Mouse (Mus musculus) liver, postnatal 0 days (tissue): ENCODE results near the gene Irf2bp2. TPM values are rescaled to one million over a fixed set of nuclear protein-coding genes. Genes with fewer than 3 reads are reported as not detected.
A peak's percentile ranks its signal among the peaks of the same experiment; 100 is the strongest.

Experiments
- ATAC-seq: fragments of 200-750 bp; cut with Nextera tagmentation; 2 replicates; pipeline ENCODE4 v1.8.0; 2017; ENCODE audit warnings: mild to moderate bottlenecking, moderate library complexity
- DNase-seq: peaks from one replicate; pipeline ENCODE4 v3.0.0-alpha.2; 2016
- H3K27ac ChIP-seq: fragments of 300-500 bp; sonication (generic); 2 replicates; pipeline ENCODE4 v1.5.1; 2014; ENCODE audit warnings: antibody characterized with exemption, moderate library complexity, mild to moderate bottlenecking, low read depth
- H3K27me3 ChIP-seq: fragments of 300-500 bp; sonication (generic); 2 replicates; pipeline ENCODE4 v1.6.1; 2014; ENCODE audit warnings: low read length, control low read depth, mixed read lengths; ENCODE audit not compliant: insufficient read depth
- H3K36me3 ChIP-seq: fragments of 300-500 bp; sonication (generic); replicated peaks from 2 replicates; pipeline ENCODE4 v1.6.1; 2014; ENCODE audit warnings: mild to moderate bottlenecking, control low read depth, low read length, moderate library complexity, mixed read lengths; ENCODE audit not compliant: insufficient read depth
- H3K4me1 ChIP-seq: fragments of 300-500 bp; sonication (generic); 2 replicates; pipeline ENCODE4 v1.6.1; 2014; ENCODE audit warnings: antibody characterized with exemption, mild to moderate bottlenecking, control low read depth; ENCODE audit not compliant: insufficient read depth
- H3K4me2 ChIP-seq: fragments of 300-500 bp; sonication (generic); 2 replicates; pipeline ENCODE4 v1.6.1; 2014; ENCODE audit warnings: low read depth, mild to moderate bottlenecking, low read length, moderate library complexity, mixed read lengths
- H3K4me3 ChIP-seq: fragments of 300-500 bp; sonication (generic); 2 replicates; pipeline ENCODE4 v1.5.1; 2014; ENCODE audit warnings: low read depth, low read length
- H3K9ac ChIP-seq: fragments of 300-500 bp; sonication (generic); replicated peaks from 2 replicates; pipeline ENCODE4 v1.6.1; 2014; ENCODE audit warnings: mild to moderate bottlenecking, moderate library complexity
- H3K9me3 ChIP-seq: fragments of 300-500 bp; sonication (generic); 2 replicates; pipeline ENCODE4 v1.6.1; 2016; ENCODE audit warnings: mild to moderate bottlenecking, control low read depth, low read length, mixed read lengths
- CTCF ChIP-seq: sonication (generic); IDR thresholded peaks from 2 replicates; pipeline ENCODE4 v1.5.1; 2016; ENCODE audit warnings: antibody characterized with exemption, low read depth
- EP300 ChIP-seq: IDR thresholded peaks from 2 replicates; pipeline ENCODE4 v1.6.1; 2016; ENCODE audit warnings: antibody characterized with exemption, low read depth, mild to moderate bottlenecking
- WGBS: fragments of 180-500 bp; shearing (Covaris S2); extraction: QIAGEN DNeasy Blood & Tissue Kit; methylation state at CpG from one replicate; pipeline ENCODE4 v1.1.7; 2014; ENCODE audit not compliant: insufficient replicate concordance; 5-methylcytosine and 5-hydroxymethylcytosine counted together
- polyA plus RNA-seq: library from polyadenylated mRNA; unstranded; fragments of >200 nt; fragmentation: Nextera tagmentation; extraction: Ambion mirVana; gene quantifications from 2 replicates; pipeline ENCODE4 v1.2.1, GENCODE M21; 2015

Irf2bp2 gene
- polyA plus RNA-seq, 1 experiment from 2014 or later: 6.2 TPM

DNA sequence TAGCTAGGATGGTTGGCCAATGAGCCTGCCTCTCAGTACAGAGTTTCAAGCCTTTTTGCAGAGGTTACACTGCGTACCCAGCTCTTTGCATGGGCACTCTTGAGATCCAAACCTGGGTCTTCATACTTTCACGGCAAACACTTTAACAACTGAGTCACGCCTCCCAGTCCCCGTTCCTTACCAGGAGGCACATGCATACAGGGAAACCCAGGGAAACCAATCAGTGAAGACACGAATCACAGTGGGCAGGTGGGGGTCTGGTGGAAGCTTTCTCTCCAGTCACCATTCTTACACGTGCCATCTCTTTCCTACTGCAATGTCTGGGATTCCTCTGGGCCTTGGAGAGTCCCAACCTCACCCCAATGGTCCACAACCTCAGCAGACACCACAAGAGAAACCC is 12.1 kb downstream of the Irf2bp2 start:
- 90% methylated on average over 6 of the region's 6 CpGs for WGBS
- H3K9me3 ChIP-seq: no peaks in the 10 kb centered on the region
- ATAC-seq (no peak), DNase-seq (no peak)
- no peak overlapping the region for H3K4me2 ChIP-seq
- no peak overlapping the region for H3K4me3 ChIP-seq
- H3K9ac ChIP-seq: no peak overlapping the region
- H3K27me3 ChIP-seq: no peaks in the 10 kb centered on the region
- 0 out of 2 replicates have a peak overlapping the region, but pooled peaks have one; percentile 22 for H3K27ac ChIP-seq
- peaks cover 5% of the 10 kb centered on the region for H3K36me3 ChIP-seq
- TF ChIP-seq CTCF: no peak
- TF ChIP-seq EP300: no peak
- peaks cover 38% of the 10 kb centered on the region for H3K4me1 ChIP-seq

DNA sequence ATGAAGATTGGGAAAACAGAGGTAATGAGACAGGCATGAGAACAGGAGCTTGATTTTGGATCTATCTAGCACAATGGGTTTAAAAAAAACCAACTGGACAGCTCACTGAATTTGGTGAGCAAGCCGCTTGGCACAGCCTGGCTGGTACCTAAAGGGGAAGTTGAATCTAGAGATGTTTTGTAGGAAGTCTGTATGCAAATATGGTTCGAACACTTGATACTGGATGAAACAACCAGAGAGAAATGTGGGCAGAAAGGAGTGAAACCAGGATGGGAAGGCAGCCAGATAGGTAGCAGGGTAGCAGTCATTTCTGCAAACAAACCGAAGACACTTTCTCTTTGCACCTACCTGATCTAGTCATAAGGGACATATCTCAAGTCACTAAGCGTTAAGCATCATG is 13.0 kb downstream of the Irf2bp2 start:
- Histone ChIP-seq H3K27me3 (no peaks in the 10 kb centered on the region), H3K36me3 (no peaks in the 10 kb centered on the region), H3K4me3 (no peak overlapping the region), H3K27ac (no peak overlapping the region), H3K4me1 (peaks cover 29% of the 10 kb centered on the region), H3K9me3 (no peaks in the 10 kb centered on the region), H3K4me2 (no peak overlapping the region), H3K9ac (no peak overlapping the region)
- no peak for TF ChIP-seq EP300
- no peak for TF ChIP-seq CTCF
- no peak for ATAC-seq
- no peak for DNase-seq
- WGBS: 70% methylated on average over 4 of the region's 4 CpGs

DNA sequence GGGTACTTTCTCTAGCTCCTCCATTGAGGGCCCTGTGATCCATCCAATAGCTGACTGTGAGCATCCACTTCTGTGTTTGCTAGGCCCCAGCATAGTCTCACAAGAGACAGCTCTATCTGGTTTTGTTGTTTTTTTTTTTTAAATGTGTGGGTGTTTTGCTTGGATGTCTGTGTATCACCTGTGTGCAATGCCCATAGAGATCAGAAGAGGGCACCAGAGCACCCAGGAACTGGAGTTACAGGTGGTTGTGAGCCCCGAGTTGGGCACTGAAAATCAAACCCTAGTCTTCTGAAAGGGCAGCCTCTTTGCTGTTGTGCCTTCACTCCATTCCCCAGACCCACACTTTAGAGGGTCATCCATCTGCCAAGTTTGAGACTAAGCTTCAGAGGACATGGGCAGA is 13.7 kb downstream of the Irf2bp2 start:
- H3K4me3 ChIP-seq: no peak overlapping the region
- ATAC-seq (no peak), DNase-seq (no peak)
- 81% methylated on average over 1 of the region's 1 CpGs for WGBS
- H3K27me3 ChIP-seq: no peaks in the 10 kb centered on the region
- no peak overlapping the region for H3K27ac ChIP-seq
- H3K9me3 ChIP-seq: no peaks in the 10 kb centered on the region
- H3K4me1 ChIP-seq: peaks cover 22% of the 10 kb centered on the region
- no peak for TF ChIP-seq EP300
- TF ChIP-seq CTCF: peak; percentile 45
- no peak overlapping the region for H3K4me2 ChIP-seq
- no peaks in the 10 kb centered on the region for H3K36me3 ChIP-seq
- H3K9ac ChIP-seq: no peak overlapping the region

DNA sequence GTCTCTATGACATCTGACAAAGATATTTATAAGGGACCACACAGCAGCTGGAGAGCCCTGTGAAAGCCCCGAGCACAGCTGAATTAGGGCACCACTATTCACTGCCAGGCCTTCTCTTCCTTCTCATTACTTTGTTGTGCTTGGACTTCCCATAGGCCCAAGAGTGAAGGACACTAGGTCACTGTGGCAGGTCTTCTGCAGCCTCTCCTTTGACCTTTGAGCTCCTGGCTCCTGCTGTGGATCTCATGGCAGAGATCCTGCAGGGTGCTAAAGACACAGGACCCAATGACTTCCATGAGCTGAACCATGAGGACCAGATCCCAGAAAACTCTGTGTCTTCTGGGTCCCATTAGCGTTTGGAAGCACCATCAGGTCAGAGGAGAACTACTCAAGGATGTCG is 15.1 kb downstream of the Irf2bp2 start:
- H3K9me3 ChIP-seq: no peaks in the 10 kb centered on the region
- 72% methylated on average over 3 of the region's 3 CpGs for WGBS
- H3K27ac ChIP-seq: no peak overlapping the region
- H3K4me3 ChIP-seq: no peak overlapping the region
- TF ChIP-seq CTCF (no peak), EP300 (no peak)
- H3K36me3 ChIP-seq: no peaks in the 10 kb centered on the region
- no peak overlapping the region for H3K4me2 ChIP-seq
- no peak overlapping the region for H3K9ac ChIP-seq
- H3K27me3 ChIP-seq: no peaks in the 10 kb centered on the region
- DNase-seq (no peak), ATAC-seq (no peak)
- peaks cover 14% of the 10 kb centered on the region for H3K4me1 ChIP-seq

DNA sequence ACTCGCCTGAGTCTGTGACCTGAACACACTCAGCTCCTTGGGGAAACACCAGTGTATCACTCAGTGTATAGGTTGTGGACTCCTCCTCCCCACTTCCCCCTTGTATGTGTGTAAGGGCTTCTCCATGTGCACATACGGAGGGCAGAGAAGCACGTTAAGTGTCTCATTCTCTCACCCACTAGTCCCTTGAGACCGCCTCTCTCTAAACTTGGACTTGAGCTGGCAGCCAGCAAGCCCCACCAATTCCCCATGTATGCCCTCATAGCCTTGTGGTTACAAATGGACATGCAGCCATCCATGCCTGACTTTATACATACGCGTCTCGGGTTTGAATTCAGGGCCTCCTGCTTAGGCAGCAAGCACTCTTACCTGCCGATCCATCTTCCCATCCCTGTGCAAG is 16.9 kb downstream of the Irf2bp2 start:
- Histone ChIP-seq H3K27me3 (no peaks in the 10 kb centered on the region), H3K9me3 (no peaks in the 10 kb centered on the region), H3K27ac (no peak overlapping the region), H3K4me1 (peaks cover 3% of the 10 kb centered on the region; the same call in 1 of the 2 replicates), H3K4me2 (no peak overlapping the region), H3K4me3 (no peak overlapping the region), H3K36me3 (no peaks in the 10 kb centered on the region), H3K9ac (no peak overlapping the region)
- WGBS: 72% methylated on average over 8 of the region's 8 CpGs
- TF ChIP-seq EP300: no peak
- 0 out of 2 replicates have a peak, but pooled peaks have one; percentile 6 for TF ChIP-seq CTCF
- ATAC-seq (no peak), DNase-seq (no peak)

DNA sequence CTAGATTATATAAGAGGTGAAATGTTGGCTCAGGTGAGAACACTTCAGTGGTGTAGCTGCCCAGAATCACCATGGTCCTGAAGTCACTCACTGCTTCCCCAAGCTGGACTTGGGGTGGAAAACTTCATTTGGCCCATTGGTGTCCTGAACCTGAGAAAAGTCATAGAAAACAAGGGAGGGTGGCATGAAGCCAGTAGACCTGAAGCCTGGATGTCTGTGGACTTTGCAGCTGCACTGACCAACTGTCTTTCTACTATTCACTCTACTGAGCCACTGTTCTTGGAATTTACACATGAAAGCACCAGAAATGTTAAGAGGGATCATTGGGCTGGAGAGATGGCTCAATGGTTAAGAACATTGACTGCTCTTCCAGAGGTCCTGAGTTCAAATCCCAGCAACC is 17.7 kb downstream of the Irf2bp2 start:
- peaks cover 8% of the 10 kb centered on the region for H3K4me1 ChIP-seq
- H3K4me2 ChIP-seq: no peak overlapping the region
- no peak overlapping the region for H3K27ac ChIP-seq
- TF ChIP-seq CTCF (no peak), EP300 (no peak)
- H3K9ac ChIP-seq: no peak overlapping the region
- ATAC-seq (no peak), DNase-seq (no peak)
- H3K36me3 ChIP-seq: no peaks in the 10 kb centered on the region
- H3K4me3 ChIP-seq: no peak overlapping the region
- H3K27me3 ChIP-seq: no peaks in the 10 kb centered on the region
- H3K9me3 ChIP-seq: no peaks in the 10 kb centered on the region
